Mouse (Mus musculus): ENCODE results near the gene Rdh13. TPM values are rescaled to one million over a fixed set of nuclear protein-coding genes. Genes with fewer than 3 reads are reported as not detected.

Gene Rdh13
- polyA plus RNA-seq (2021; fragmentation: Nextera tagmentation), result 24.3 and 35.4 TPM in 2 replicates
- long read RNA-seq, experiment 1, transcript Rdh13-201 (7 exons, 3,034 nt), result major isoform, 16 of 63 reads
- long read RNA-seq, experiment 1, partial matches to known transcripts, result 18 of 63 reads
- long read RNA-seq, experiment 1, other reads (novel, unspliced or antisense), result 29 of 63 reads
- long read RNA-seq, experiment 2, partial matches to known transcripts, result 0 of 52 reads
- long read RNA-seq, experiment 2, other reads (novel, unspliced or antisense), result 52 of 52 reads

DNA sequence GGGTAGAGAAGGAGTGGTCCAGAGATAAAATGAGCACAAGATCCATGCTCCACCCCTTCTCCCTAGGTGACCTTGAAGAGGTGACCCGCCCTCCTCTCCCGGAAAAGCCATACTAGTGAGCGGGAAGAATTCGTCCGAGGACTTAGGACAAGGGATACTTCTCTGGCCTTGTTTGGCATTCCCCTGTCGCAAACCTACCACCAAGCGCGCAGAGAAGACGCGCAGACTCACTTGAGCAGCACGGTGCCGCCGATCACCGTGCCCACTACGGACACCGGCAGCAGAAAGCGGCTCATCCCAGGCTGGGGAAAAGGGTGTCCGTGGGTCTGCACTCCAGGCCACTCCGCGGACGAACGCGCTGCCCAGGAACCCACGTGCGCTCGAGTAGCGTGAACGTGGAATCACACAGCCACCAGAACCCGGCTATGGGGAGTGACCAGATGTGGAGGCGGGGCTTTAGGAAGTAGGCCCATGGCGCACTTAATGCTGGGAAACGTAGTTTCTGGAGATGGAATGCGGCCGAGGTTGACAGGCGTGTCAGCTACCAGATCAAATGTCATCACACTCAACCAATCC is at the start of gene Rdh13:
Rdh13 (minus strand) TSS at position 434 of the 576 bp plus-strand sequence.

DNA sequence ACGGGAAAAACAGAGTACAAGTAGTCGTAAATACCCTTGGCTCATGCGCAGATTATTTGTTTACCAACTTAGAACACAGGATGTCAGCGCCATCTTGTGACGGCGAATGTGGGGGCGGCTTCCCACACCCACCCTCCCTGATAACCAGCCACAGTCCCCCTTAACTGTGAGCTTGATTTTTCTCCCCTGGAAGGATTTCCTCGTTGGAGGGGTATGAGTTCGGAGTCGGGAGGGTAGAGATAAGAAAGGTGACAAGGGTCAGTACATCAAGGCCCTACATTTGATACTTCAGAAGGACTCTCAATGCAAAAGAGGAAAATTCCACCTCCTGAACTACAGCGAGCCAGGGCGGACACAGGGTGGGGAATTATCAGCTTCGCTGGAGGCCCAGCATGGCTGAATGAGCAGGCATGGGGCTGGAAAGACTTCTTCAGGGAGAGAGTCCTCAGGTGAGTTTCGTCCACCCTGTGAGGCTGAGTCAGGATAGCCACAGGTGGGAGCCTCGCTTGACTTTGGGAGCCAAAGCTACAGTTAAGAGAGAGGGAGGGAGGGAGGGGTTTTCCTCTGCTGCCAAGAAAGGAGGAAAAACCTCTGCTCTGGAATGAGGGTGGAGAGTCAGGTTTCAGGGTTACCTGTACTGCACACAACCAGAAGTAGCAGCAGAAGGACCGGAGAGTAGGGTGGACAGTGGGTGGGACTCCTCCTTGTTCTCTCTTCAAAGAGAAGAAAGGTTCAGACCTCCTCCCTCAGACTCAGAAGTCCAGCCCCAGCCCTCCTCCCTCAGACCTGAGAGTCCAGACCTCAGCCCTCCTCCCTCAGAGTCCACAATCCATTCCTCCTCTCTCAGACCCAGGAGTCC is 15.4 kb upstream of the Rdh13 start, which contains the start of gene Eps8l1:
Eps8l1 (plus strand) TSS at position 99 of the 859 bp plus-strand sequence.

DNA sequence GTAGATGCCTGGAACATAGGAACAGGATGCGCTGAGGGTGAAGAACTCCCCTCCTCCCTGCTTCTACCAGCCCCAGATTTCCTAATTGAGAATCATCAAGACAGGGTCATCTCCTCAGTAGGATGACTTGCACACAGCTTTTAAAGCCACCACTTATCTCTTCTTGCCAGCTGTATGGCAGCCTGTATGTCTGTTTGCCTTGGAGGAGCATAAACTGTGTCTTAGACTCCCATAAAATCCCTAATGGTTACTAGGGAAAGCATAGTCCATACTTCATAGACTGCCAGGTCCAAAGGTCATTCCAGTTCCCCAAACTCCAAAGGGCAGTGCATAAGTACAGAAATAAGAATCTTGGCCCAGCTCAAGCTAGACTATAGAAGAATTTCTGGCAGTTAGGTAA is 47.7 kb downstream of the Rdh13 start, which contains the start of gene Gp6:
Gp6 (minus strand) TSS at position 15 of the 400 bp plus-strand sequence.

Other genes starting within 250 kb of the Rdh13 start
- gene Lilra5, start 207.9 kb downstream of the Rdh13 start, polyA plus RNA-seq (2021; fragmentation: Nextera tagmentation), result 0.24 and 0.33 TPM in 2 replicates
- gene Ncr1, start 107.9 kb downstream of the Rdh13 start, polyA plus RNA-seq (2021; fragmentation: Nextera tagmentation), result not detected in 2 replicates
- gene Gp6, start 47.9 kb downstream of the Rdh13 start, polyA plus RNA-seq (2021; fragmentation: Nextera tagmentation), result not detected in 2 replicates
- gene Eps8l1, start 15.0 kb upstream of the Rdh13 start, polyA plus RNA-seq (2021; fragmentation: Nextera tagmentation), result 2.8 and 4.0 TPM in 2 replicates
- 18.1 and 20.2 TPM in 2 replicates for gene Ppp1r12c, start 56.0 kb upstream of the Rdh13 start, polyA plus RNA-seq (2021; fragmentation: Nextera tagmentation)
- gene Tnnt1, start 70.7 kb upstream of the Rdh13 start, polyA plus RNA-seq (2021; fragmentation: Nextera tagmentation), result 7.3 and 8.6 TPM in 2 replicates
- 0.43 TPM in 1 of 2 replicates, not detected in the other for gene Tnni3, start 78.6 kb upstream of the Rdh13 start, polyA plus RNA-seq (2021; fragmentation: Nextera tagmentation)
- 0.09 and 0.18 TPM in 2 replicates for gene Dnaaf3, start 86.8 kb upstream of the Rdh13 start, polyA plus RNA-seq (2021; fragmentation: Nextera tagmentation)
- gene Syt5, start 101.9 kb upstream of the Rdh13 start, polyA plus RNA-seq (2021; fragmentation: Nextera tagmentation), result 300 and 304 TPM in 2 replicates
- 0.26 and 0.45 TPM in 2 replicates for gene Ptprh, start 158.4 kb upstream of the Rdh13 start, polyA plus RNA-seq (2021; fragmentation: Nextera tagmentation)
- 0.40 TPM in 2 replicates for gene Tmem86b, start 185.8 kb upstream of the Rdh13 start, polyA plus RNA-seq (2021; fragmentation: Nextera tagmentation)
- 4.6 and 8.6 TPM in 2 replicates for gene Ppp6r1, start 213.4 kb upstream of the Rdh13 start, polyA plus RNA-seq (2021; fragmentation: Nextera tagmentation)
- 128 and 156 TPM in 2 replicates for gene Hspbp1, start 239.4 kb upstream of the Rdh13 start, polyA plus RNA-seq (2021; fragmentation: Nextera tagmentation)
- 5.6 and 6.8 TPM in 2 replicates for gene Brsk1, start 245.0 kb upstream of the Rdh13 start, polyA plus RNA-seq (2021; fragmentation: Nextera tagmentation)

All from left cerebral cortex, adult 6 months (tissue).